Mouse (Mus musculus): ENCODE measurements around the gene Mbip. TPM values are rescaled to one million over a fixed set of nuclear protein-coding genes. Genes with fewer than 3 reads are reported as not detected.

Gene Mbip
- 10 to 100 TPM in 25 of 26 experiments, 1 to 10 TPM in 1; 9.0 to 63.5 (median 32.8) TPM for total RNA-seq (2018; cell fraction: chromatin; rRNA removed)
- 10 to 100 TPM in 11 of 26 experiments, 1 to 10 TPM in 15; 6.2 to 15.6 (median 9.7) TPM for total RNA-seq (2018; cell fraction: cytosol; rRNA removed)
- 10 to 100 TPM in 23 of 26 experiments, 1 to 10 TPM in 3; 6.2 to 44.9 (median 24.7) TPM for total RNA-seq (2018; cell fraction: nucleus; rRNA removed)
- 10.3 to 12.0 TPM (median 11.1 TPM) in 3 replicates for polyA plus RNA-seq (2018)

DNA sequence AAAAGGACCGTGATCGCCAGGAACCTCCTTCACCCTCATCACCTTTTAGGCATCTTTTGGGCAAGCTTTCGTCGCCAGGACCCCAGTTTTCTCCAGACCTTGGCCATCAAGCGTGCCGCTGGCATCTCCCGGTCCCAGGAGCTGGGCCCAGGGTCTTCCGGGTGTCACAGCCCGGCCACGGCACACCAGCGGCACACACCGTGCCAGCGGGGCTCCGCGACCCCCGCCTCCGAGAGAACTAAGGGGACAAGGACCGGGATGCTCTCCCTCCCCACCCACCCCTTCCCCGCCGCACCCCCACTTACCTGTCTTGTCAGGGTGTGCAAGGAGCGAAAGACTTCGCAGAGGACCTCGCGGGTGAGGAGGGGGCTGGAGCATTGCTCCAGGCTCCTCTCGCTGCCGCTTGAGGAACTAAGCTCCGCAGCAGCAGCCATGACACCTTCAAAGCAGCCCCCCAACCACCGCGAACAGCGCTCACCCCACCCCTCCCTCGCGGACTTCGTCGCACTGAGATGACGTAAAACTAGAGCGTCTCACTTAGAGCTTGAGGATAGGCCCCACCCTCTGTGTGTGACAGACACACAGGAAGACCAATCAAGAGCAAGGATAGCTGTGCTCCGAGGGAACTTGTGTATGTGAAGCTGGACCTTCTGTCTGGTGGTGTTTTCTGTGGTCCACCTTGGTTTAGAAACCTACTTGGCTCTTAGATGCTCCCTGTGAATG lies at the start of gene Mbip:
TSS of gene Mbip (minus strand) at position 528 of the 723 bp plus-strand sequence.
- under 1% methylated on average over 37 of the region's 37 CpGs for WGBS (ENCODE audit: missing documents)
- Histone ChIP-seq H3K27ac (peak within 1 kb of the TSS; percentile 31; the same call in 1 of the 2 replicates), H3K36me3 (ENCODE audit: inconsistent target) (no peaks in the 10 kb centered on the region), H3K4me3 (ENCODE audit: inconsistent target) (peak within 1 kb of the TSS; percentile 88), H3K79me2 (ENCODE audit: inconsistent target) (peaks cover 51% of the 10 kb centered on the region)

DNA sequence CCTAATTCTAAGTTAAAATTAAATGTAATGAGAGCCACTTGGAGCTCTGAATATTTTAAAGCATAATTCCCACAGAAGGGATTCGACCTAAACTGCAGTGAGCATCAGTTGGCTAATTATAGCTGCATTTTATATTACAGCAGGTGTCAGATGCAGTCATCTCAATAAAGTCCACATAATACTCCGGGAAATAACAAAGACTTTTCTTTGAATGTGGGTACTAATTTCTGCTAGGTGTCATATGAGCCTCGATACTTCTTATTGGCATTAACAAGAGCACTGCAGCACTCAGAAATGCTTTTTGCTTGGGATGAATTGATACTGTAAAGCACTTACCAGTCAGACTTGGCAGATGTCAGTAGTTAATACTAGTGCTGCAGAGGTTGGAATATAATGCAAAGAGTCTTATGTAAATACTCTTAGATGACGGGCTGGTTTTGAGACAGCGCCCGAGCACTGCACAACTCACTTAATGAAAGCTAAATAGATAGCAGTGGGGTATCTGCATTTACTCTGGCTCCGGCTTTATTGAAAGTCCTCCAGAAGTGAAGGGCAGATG lies 42.0 kb upstream of the Mbip start:
- Histone ChIP-seq H3K27ac (no peak overlapping the region), H3K36me3 (ENCODE audit: inconsistent target) (no peaks in the 10 kb centered on the region), H3K79me2 (ENCODE audit: inconsistent target) (no peaks in the 10 kb centered on the region), H3K4me3 (ENCODE audit: inconsistent target) (no peak overlapping the region)
- 91% methylated on average over 7 of the region's 7 CpGs for WGBS (ENCODE audit: missing documents)

- H3K36me3 ChIP-seq (ENCODE audit: inconsistent target): no peaks in the 10 kb centered on the region
- 66% methylated on average over 6 of the region's 6 CpGs for WGBS (ENCODE audit: missing documents)
- no peak overlapping the region for H3K27ac ChIP-seq
- no peak overlapping the region for H3K4me3 ChIP-seq (ENCODE audit: inconsistent target)
- H3K79me2 ChIP-seq (ENCODE audit: inconsistent target): no peaks in the 10 kb centered on the region
Measured at GRCm38 (mm10) chr12:56386955-56387646, 41.4 kb upstream of the Mbip start.

- Histone ChIP-seq H3K4me3 (ENCODE audit: inconsistent target) (peak overlapping the region; percentile 88), H3K36me3 (ENCODE audit: inconsistent target) (no peaks in the 10 kb centered on the region), H3K79me2 (ENCODE audit: inconsistent target) (peaks cover 51% of the 10 kb centered on the region), H3K27ac (no peak overlapping the region)
- 5% methylated on average over 5 of the region's 5 CpGs for WGBS (ENCODE audit: missing documents)
Measured at GRCm38 (mm10) chr12:56344771-56345314, 851 bp downstream of the Mbip start.

DNA sequence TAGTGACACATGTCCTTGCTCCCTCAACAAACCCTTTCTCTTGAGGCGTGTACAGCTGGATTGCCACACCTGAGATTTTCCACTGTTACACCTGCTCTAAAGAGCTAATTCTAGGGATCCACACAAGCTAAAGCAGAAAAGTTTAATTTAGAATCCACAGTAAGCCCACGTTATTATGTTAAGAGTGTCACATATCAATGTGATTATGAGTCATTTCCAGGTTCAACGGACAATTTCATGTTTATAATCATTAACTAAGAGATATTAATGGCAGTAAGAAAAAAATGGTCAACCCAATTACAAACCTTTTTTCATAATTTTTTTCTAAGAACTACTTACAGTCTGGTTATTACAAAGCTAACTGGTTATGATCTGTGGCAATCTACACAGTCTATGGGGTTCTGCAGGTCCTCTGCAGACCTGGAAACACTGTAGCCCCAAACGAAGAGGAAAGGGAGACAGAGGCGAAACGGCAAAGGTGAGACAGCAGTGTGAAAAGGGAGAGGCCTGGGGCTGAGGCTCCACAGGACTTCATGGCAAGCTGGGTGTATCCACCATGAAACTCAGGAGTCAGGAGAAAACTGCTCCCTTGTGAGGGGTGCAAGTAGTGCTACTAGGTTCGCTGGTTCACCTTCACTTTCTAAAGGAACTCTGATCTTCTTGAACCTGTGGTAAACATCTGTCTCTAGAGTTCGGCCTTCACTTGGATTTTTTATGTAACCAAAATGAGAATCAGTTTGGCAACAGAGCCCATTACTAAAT lies 6.2 kb downstream of the Mbip start:
- peaks cover 21% of the 10 kb centered on the region for H3K36me3 ChIP-seq (ENCODE audit: inconsistent target)

GRCm38 (mm10) chr12:56333461-56333860 lies 12.2 kb downstream of the Mbip start:
- WGBS (ENCODE audit: missing documents): 100% methylated on average over 2 of the region's 2 CpGs
- no peak overlapping the region for H3K4me3 ChIP-seq (ENCODE audit: inconsistent target)
- H3K36me3 ChIP-seq (ENCODE audit: inconsistent target): peaks cover 76% of the 10 kb centered on the region

More for the DNA sequence above, 6.2 kb downstream of the Mbip start:
- 94% methylated on average over 8 of the region's 8 CpGs for WGBS (ENCODE audit: missing documents)
- Histone ChIP-seq H3K79me2 (ENCODE audit: inconsistent target) (peaks cover 42% of the 10 kb centered on the region), H3K27ac (no peak overlapping the region), H3K4me3 (ENCODE audit: inconsistent target) (no peak overlapping the region)

DNA sequence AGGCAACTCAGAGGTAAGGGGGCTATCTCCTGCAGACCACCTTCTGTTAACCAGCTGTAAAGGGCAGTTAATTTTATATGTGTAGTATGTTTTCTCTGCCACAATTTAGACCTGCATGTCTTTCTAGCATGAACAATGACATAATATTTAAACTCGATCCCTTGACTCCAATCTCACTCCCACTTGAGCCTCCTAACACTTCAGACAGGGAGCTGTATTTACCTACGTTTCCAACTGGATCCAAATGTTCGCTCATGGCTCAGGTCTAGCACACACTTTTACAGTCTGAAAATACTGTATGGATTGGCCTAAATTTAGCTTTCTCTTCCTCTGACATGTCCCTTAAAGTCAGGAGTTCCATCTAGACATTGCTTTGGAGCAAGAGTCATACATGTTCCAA lies 13.2 kb downstream of the Mbip start:
- H3K4me3 ChIP-seq (ENCODE audit: inconsistent target): no peak overlapping the region

More at GRCm38 (mm10) chr12:56333461-56333860, 12.2 kb downstream of the Mbip start:
- H3K27ac ChIP-seq: no peak overlapping the region
- H3K79me2 ChIP-seq (ENCODE audit: inconsistent target): no peaks in the 10 kb centered on the region

GRCm38 (mm10) chr12:56327448-56327998 lies 18.2 kb downstream of the Mbip start:
- Histone ChIP-seq H3K79me2 (ENCODE audit: inconsistent target) (no peaks in the 10 kb centered on the region), H3K27ac (no peak overlapping the region), H3K4me3 (ENCODE audit: inconsistent target) (no peak overlapping the region), H3K36me3 (ENCODE audit: inconsistent target) (peaks cover 53% of the 10 kb centered on the region)
- WGBS (ENCODE audit: missing documents): 90% methylated on average over 6 of the region's 6 CpGs

More for the DNA sequence above, 13.2 kb downstream of the Mbip start:
- Histone ChIP-seq H3K79me2 (ENCODE audit: inconsistent target) (no peaks in the 10 kb centered on the region), H3K27ac (no peak overlapping the region), H3K36me3 (ENCODE audit: inconsistent target) (peaks cover 86% of the 10 kb centered on the region)
- WGBS (ENCODE audit: missing documents): 92% methylated on average over 3 of the region's 3 CpGs

- 100% methylated on average over 1 of the region's 1 CpGs for WGBS (ENCODE audit: missing documents)
- H3K27ac ChIP-seq: no peak overlapping the region
- peaks cover 41% of the 10 kb centered on the region for H3K36me3 ChIP-seq (ENCODE audit: inconsistent target)
- H3K4me3 ChIP-seq (ENCODE audit: inconsistent target): no peak overlapping the region
- no peaks in the 10 kb centered on the region for H3K79me2 ChIP-seq (ENCODE audit: inconsistent target)
Measured at GRCm38 (mm10) chr12:56325851-56326250, 19.8 kb downstream of the Mbip start.

DNA sequence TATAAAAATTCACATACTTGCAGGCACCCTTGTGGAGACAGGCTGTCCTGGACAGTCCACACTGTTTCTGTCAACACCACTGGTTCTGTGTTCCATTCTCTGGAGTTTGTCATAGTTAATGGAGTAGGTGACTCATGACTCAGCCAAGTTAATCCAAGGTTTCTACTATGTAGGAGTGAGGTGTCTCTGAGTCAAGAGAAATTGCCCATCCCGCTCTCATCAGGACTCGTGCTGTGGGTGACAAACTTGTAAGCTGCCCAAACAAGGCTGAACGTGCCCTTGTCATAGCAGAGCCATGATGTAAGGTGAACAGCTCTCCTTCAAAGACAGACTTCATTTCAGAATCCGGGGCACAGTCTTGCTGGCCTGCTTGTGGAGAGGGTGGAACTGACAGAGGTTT lies 26.8 kb downstream of the Mbip start:
- H3K4me3 ChIP-seq (ENCODE audit: inconsistent target): no peak overlapping the region
- H3K36me3 ChIP-seq (ENCODE audit: inconsistent target): no peaks in the 10 kb centered on the region
- 98% methylated on average over 4 of the region's 4 CpGs for WGBS (ENCODE audit: missing documents)
- no peaks in the 10 kb centered on the region for H3K79me2 ChIP-seq (ENCODE audit: inconsistent target)
- H3K27ac ChIP-seq: no peak overlapping the region

DNA sequence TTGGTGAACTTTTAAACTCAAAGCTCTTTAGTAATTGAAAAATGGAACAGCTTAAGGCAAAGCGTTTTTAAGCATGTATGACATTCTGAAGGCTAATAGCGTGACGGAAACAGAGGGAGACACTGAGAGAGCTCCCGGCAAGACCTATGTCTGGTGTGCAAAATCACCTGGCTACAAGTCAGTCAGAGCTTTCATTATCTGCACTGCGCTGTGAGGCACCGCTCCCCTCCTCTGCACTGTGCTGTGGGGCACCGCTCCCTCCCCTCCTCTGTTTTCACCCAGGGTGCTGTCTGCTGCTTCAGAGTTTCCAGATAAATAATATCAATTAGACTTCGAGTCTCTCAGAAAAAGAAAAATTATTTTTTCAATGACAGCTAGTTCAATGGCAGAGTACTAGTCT lies 27.6 kb downstream of the Mbip start:
- Histone ChIP-seq H3K36me3 (ENCODE audit: inconsistent target) (no peaks in the 10 kb centered on the region), H3K27ac (no peak overlapping the region), H3K4me3 (ENCODE audit: inconsistent target) (no peak overlapping the region), H3K79me2 (ENCODE audit: inconsistent target) (no peaks in the 10 kb centered on the region)
- 94% methylated on average over 8 of the region's 8 CpGs for WGBS (ENCODE audit: missing documents)

DNA sequence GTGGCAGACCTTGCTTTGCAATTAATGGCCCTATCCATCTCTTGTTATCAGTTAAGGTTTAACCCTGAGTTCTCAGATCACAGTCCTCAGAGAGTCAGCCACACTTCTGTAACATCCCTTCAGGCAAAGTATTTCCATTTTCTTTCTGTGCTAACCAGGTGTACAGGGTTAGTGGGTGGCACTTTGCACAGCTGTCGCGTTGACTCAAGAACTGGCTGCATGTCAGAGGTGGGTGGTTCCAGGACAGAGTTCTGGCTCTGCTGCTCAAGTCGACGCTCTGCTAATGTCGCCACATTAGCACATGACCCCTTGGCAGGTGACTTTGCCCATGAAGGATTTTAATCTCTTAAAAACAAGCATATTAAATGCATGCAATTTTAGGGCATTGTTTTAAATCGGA lies 39.9 kb downstream of the Mbip start:
- H3K4me3 ChIP-seq (ENCODE audit: inconsistent target): no peak overlapping the region
- no peak overlapping the region for H3K27ac ChIP-seq
- H3K79me2 ChIP-seq (ENCODE audit: inconsistent target): no peaks in the 10 kb centered on the region
- WGBS (ENCODE audit: missing documents): 89% methylated on average over 6 of the region's 6 CpGs
- no peaks in the 10 kb centered on the region for H3K36me3 ChIP-seq (ENCODE audit: inconsistent target)

GRCm38 (mm10) chr12:56302321-56303017 lies 43.2 kb downstream of the Mbip start:
- no peaks in the 10 kb centered on the region for H3K36me3 ChIP-seq (ENCODE audit: inconsistent target)
- H3K4me3 ChIP-seq (ENCODE audit: inconsistent target): no peak overlapping the region
- H3K27ac ChIP-seq: no peak overlapping the region
- 54% methylated on average over 4 of the region's 4 CpGs for WGBS (ENCODE audit: missing documents)
- H3K79me2 ChIP-seq (ENCODE audit: inconsistent target): no peaks in the 10 kb centered on the region
